Mouse (Mus musculus) liver, embryonic 16.5 days (tissue): ENCODE data around the gene Tcam1. TPM values are rescaled to one million over a fixed set of nuclear protein-coding genes. Genes with fewer than 3 reads are reported as not detected.
A peak's percentile ranks its signal among the peaks of the same experiment; 100 is the strongest.

Source experiments
- ATAC-seq: fragments of 200-750 bp; cut with Nextera tagmentation; 2 replicates; pipeline ENCODE4 v1.8.0; 2017; ENCODE audit warnings: low read depth, mild to moderate bottlenecking, moderate number of reproducible peaks, moderate library complexity
- H3K27ac ChIP-seq: fragments of 300-500 bp; sonication (generic); 2 replicates; pipeline ENCODE4 v1.5.1; 2014; ENCODE audit warnings: mild to moderate bottlenecking, low read length
- H3K27me3 ChIP-seq: fragments of 300-500 bp; sonication (generic); 2 replicates; pipeline ENCODE4 v1.6.1; 2014; ENCODE audit warnings: low read depth, low read length, mixed read lengths; ENCODE audit not compliant: control insufficient read depth, insufficient read depth
- H3K36me3 ChIP-seq: fragments of 300-500 bp; sonication (generic); 2 replicates; pipeline ENCODE4 v1.6.1; 2014; ENCODE audit warnings: mild to moderate bottlenecking; ENCODE audit not compliant: control insufficient read depth, insufficient read depth
- H3K4me1 ChIP-seq: fragments of 300-500 bp; sonication (generic); 2 replicates; pipeline ENCODE4 v1.6.1; 2014; ENCODE audit warnings: low read depth, low read length, mixed read lengths; ENCODE audit not compliant: control insufficient read depth
- H3K4me2 ChIP-seq: fragments of 300-500 bp; sonication (generic); 2 replicates; pipeline ENCODE4 v1.6.1; 2014; ENCODE audit warnings: low read depth, low read length, mixed read lengths
- H3K4me3 ChIP-seq: fragments of 300-500 bp; sonication (generic); 2 replicates; pipeline ENCODE4 v1.5.1; 2014; ENCODE audit warnings: low read depth, mild to moderate bottlenecking, low read length
- H3K9ac ChIP-seq: fragments of 300-500 bp; sonication (generic); 2 replicates; pipeline ENCODE4 v1.6.1; 2014; ENCODE audit warnings: low read depth, low read length
- H3K9me3 ChIP-seq: fragments of 300-500 bp; sonication (generic); replicated peaks from 2 replicates; pipeline ENCODE4 v1.6.1; 2016; ENCODE audit warnings: low read length; ENCODE audit not compliant: control insufficient read depth
- WGBS: fragments of 180-500 bp; shearing (Covaris S2); extraction: QIAGEN DNeasy Blood & Tissue Kit; methylation state at CpG from one replicate; pipeline ENCODE4 v1.1.7; 2014; ENCODE audit not compliant: insufficient replicate concordance; 5-methylcytosine and 5-hydroxymethylcytosine counted together
- polyA plus RNA-seq: library from polyadenylated mRNA; unstranded; fragments of >200 nt; fragmentation: Nextera tagmentation; extraction: Ambion mirVana; gene quantifications from 2 replicates; pipeline ENCODE4 v1.2.1, GENCODE M21; 2015

Gene Tcam1
- polyA plus RNA-seq, 1 experiment from 2014 or later: 0.13 TPM

- under 1% methylated on average over 37 of the region's 41 CpGs for WGBS
- Histone ChIP-seq H3K9ac (peak overlapping the region; percentile 90), H3K4me1 (peaks cover 49% of the 10 kb centered on the region), H3K27me3 (no peaks in the 10 kb centered on the region), H3K36me3 (0 out of 2 replicates have a peak, but pooled peaks cover 1% of the 10 kb centered on the region), H3K4me3 (peak overlapping the region; percentile 93), H3K4me2 (peak overlapping the region; percentile 67), H3K9me3 (no peaks in the 10 kb centered on the region), H3K27ac (peak overlapping the region; percentile 92)
- peak; percentile 37 for ATAC-seq
Measured at GRCm38 (mm10) chr11:106271794-106272643, 4.5 kb upstream of the Tcam1 start.

- Histone ChIP-seq H3K27me3 (no peaks in the 10 kb centered on the region), H3K36me3 (no peaks in the 10 kb centered on the region), H3K4me1 (peaks cover 49% of the 10 kb centered on the region), H3K4me3 (peak within 1 kb of the TSS; percentile 93), H3K4me2 (peak within 1 kb of the TSS; percentile 96), H3K9me3 (no peaks in the 10 kb centered on the region), H3K9ac (peak within 1 kb of the TSS; percentile 90), H3K27ac (peak within 1 kb of the TSS; percentile 92)
- under 1% methylated on average over 71 of the region's 72 CpGs for WGBS
- ATAC-seq: peak; percentile 93
Measured at GRCm38 (mm10) chr11:106272644-106273310, 3.7 kb upstream of the Tcam1 start, which contains the start of gene Smarcd2. TSS of gene Smarcd2 (minus strand) at chr11:106272972.

GRCm38 (mm10) chr11:106273311-106273684, 3.2 kb upstream of the Tcam1 start:
- Histone ChIP-seq H3K27me3 (no peaks in the 10 kb centered on the region), H3K4me3 (peak overlapping the region; percentile 93), H3K9me3 (no peaks in the 10 kb centered on the region), H3K9ac (peak overlapping the region; percentile 70), H3K4me1 (peaks cover 46% of the 10 kb centered on the region), H3K36me3 (no peaks in the 10 kb centered on the region), H3K4me2 (peak overlapping the region; percentile 96), H3K27ac (peak overlapping the region; percentile 86)
- peak; percentile 1; the same call in 1 of the 2 replicates for ATAC-seq
- WGBS: 6% methylated on average over 16 of the region's 16 CpGs

GRCm38 (mm10) chr11:106273811-106274210, 2.7 kb upstream of the Tcam1 start:
- no peak overlapping the region for H3K27ac ChIP-seq
- H3K4me2 ChIP-seq: peak overlapping the region; percentile 96; the same call in 1 of the 2 replicates
- no peaks in the 10 kb centered on the region for H3K9me3 ChIP-seq
- H3K27me3 ChIP-seq: no peaks in the 10 kb centered on the region
- WGBS: 80% methylated on average over 6 of the region's 6 CpGs
- ATAC-seq: no peak
- H3K36me3 ChIP-seq: no peaks in the 10 kb centered on the region
- no peak overlapping the region for H3K9ac ChIP-seq
- H3K4me3 ChIP-seq: 0 out of 2 replicates have a peak overlapping the region, but pooled peaks have one; percentile 93
- H3K4me1 ChIP-seq: peaks cover 41% of the 10 kb centered on the region

- H3K4me3 ChIP-seq: no peak overlapping the region
- WGBS: 64% methylated on average over 1 of the region's 1 CpGs
- peaks cover 35% of the 10 kb centered on the region for H3K4me1 ChIP-seq
- no peaks in the 10 kb centered on the region for H3K9me3 ChIP-seq
- no peak overlapping the region for H3K9ac ChIP-seq
- ATAC-seq: no peak
- H3K36me3 ChIP-seq: no peaks in the 10 kb centered on the region
- no peaks in the 10 kb centered on the region for H3K27me3 ChIP-seq
- H3K4me2 ChIP-seq: no peak overlapping the region
- H3K27ac ChIP-seq: no peak overlapping the region
Measured at GRCm38 (mm10) chr11:106274374-106274773, 2.1 kb upstream of the Tcam1 start.

GRCm38 (mm10) chr11:106274971-106275411, 1.5 kb upstream of the Tcam1 start:
- no peaks in the 10 kb centered on the region for H3K9me3 ChIP-seq
- WGBS: 72% methylated on average over 7 of the region's 7 CpGs
- no peak overlapping the region for H3K27ac ChIP-seq
- no peaks in the 10 kb centered on the region for H3K27me3 ChIP-seq
- no peak for ATAC-seq
- no peak overlapping the region for H3K4me2 ChIP-seq
- H3K9ac ChIP-seq: no peak overlapping the region
- H3K4me1 ChIP-seq: peaks cover 33% of the 10 kb centered on the region
- no peak overlapping the region for H3K4me3 ChIP-seq
- no peaks in the 10 kb centered on the region for H3K36me3 ChIP-seq

- no peak overlapping the region for H3K4me2 ChIP-seq
- no peaks in the 10 kb centered on the region for H3K27me3 ChIP-seq
- no peaks in the 10 kb centered on the region for H3K9me3 ChIP-seq
- no peak overlapping the region for H3K9ac ChIP-seq
- no peaks in the 10 kb centered on the region for H3K36me3 ChIP-seq
- no peaks in the 10 kb centered on the region for H3K4me1 ChIP-seq
- H3K27ac ChIP-seq: no peak overlapping the region
- no peak for ATAC-seq
- WGBS: 58% methylated on average over 6 of the region's 6 CpGs
- H3K4me3 ChIP-seq: no peak overlapping the region
Measured at GRCm38 (mm10) chr11:106282452-106282851, 6.0 kb downstream of the Tcam1 start.

GRCm38 (mm10) chr11:106283371-106283770, 6.9 kb downstream of the Tcam1 start:
- 59% methylated on average over 4 of the region's 4 CpGs for WGBS
- no peak overlapping the region for H3K27ac ChIP-seq
- no peaks in the 10 kb centered on the region for H3K27me3 ChIP-seq
- no peaks in the 10 kb centered on the region for H3K4me1 ChIP-seq
- no peak for ATAC-seq
- no peak overlapping the region for H3K9ac ChIP-seq
- H3K36me3 ChIP-seq: no peaks in the 10 kb centered on the region
- no peak overlapping the region for H3K4me2 ChIP-seq
- no peaks in the 10 kb centered on the region for H3K9me3 ChIP-seq
- H3K4me3 ChIP-seq: no peak overlapping the region

- no peak overlapping the region for H3K27ac ChIP-seq
- WGBS: 60% methylated on average over 8 of the region's 8 CpGs
- H3K36me3 ChIP-seq: no peaks in the 10 kb centered on the region
- H3K27me3 ChIP-seq: no peaks in the 10 kb centered on the region
- H3K4me3 ChIP-seq: no peak overlapping the region
- no peak overlapping the region for H3K4me2 ChIP-seq
- no peaks in the 10 kb centered on the region for H3K9me3 ChIP-seq
- no peak overlapping the region for H3K9ac ChIP-seq
- no peaks in the 10 kb centered on the region for H3K4me1 ChIP-seq
- ATAC-seq: no peak
Measured at GRCm38 (mm10) chr11:106284126-106284525, 7.7 kb downstream of the Tcam1 start.
